ENCODE assay signal across 8 mouse cellular contexts in the genomic region with DNA sequence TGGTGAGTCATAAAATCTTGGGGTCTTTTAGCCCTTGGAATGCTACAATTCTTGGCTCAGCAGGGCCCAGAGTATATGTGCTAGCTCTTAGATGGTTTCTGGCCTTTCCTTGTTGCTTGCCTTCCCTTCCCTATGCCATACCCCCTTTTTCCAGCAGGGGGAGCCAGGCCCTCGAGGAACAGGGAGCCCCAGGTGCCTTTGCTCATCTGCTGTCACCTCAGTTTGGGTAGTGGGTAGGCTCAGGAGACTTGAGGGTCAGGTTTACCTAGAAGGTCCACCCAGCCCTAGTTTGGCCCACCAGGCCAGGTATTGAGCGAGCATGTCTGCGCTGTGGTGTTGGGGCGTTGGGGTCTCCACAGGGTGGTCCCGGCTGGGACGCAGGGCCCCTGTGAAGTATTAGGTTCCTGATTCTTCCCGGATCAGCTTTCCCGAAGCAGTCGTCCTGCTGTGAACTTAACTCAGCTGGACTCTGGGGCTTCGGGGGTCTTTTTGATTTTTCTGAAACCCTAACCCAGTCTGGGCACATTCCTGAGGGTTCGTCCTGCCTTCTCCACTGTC. TPM values are rescaled to one million over a fixed set of nuclear protein-coding genes. Genes with fewer than 3 reads are reported as not detected.
A peak's percentile ranks its signal among the peaks of the same experiment; 100 is the strongest.
DNase-seq lines count a peak whose midpoint lies in the region; ATAC-seq and TF ChIP-seq lines count a peak whose summit lies in the region.

No protein-coding gene starts in this region.

- no peak overlapping the region for H3K9ac ChIP-seq in heart, adult 2 months (ENCODE audit: low read depth, low read length)
- peak overlapping the region; percentile 25; the same call in 1 of the 2 replicates for H3K9ac ChIP-seq in limb, embryonic 13.5 days
- H3K9ac ChIP-seq in stomach, embryonic 15.5 days, result no peak overlapping the region

- TF ChIP-seq POLR2A in heart, adult 2 months (IDR thresholded peaks at IDR 0.05; ENCODE audit: insufficient read depth, low read depth, low read length), result no peak
- TF ChIP-seq POLR2A in myocyte (IDR thresholded peaks at IDR 0.05; ENCODE audit: insufficient read length, low read depth), result no peak

- no peak overlapping the region for H3ac ChIP-seq in myocyte (ENCODE audit: control insufficient read depth, insufficient read length)

- peak overlapping the region; percentile 32 for H3K27ac ChIP-seq in embryonic facial prominence, embryonic 10.5 days (replicated peaks)
- H3K27ac ChIP-seq in heart, adult 2 months, result no peak overlapping the region
- no peak overlapping the region for H3K27ac ChIP-seq in limb, embryonic 13.5 days
- H3K27ac ChIP-seq in stomach, embryonic 15.5 days, result no peak overlapping the region

- no peaks in the 10 kb centered on the region for H3K79me2 ChIP-seq in heart, adult 2 months (replicated peaks; ENCODE audit: control insufficient read depth, insufficient read depth, low read length)
- no peaks in the 10 kb centered on the region for H3K79me2 ChIP-seq in myocyte (ENCODE audit: control insufficient read depth, insufficient read depth)

- intact Hi-C loops in heart, adult 2 months (cut with DNase I), result loop anchor here (1.0 kb wide), 1 partner anchor 192 kb away; no protein-coding TSS in a partner anchor

- peak overlapping the region; percentile 50 for H3K4me2 ChIP-seq in limb, embryonic 13.5 days (replicated peaks)
- H3K4me2 ChIP-seq in myocyte (ENCODE audit: low read depth), result peak overlapping the region; percentile 95
- H3K4me2 ChIP-seq in stomach, embryonic 15.5 days, result peak overlapping the region; percentile 52

- no peaks in the 10 kb centered on the region for H3K9me3 ChIP-seq in embryonic facial prominence, embryonic 10.5 days
- H3K9me3 ChIP-seq in limb, embryonic 13.5 days, result no peaks in the 10 kb centered on the region
- no peaks in the 10 kb centered on the region for H3K9me3 ChIP-seq in stomach, embryonic 15.5 days

- H3K4me1 ChIP-seq in embryonic facial prominence, embryonic 10.5 days, result peaks cover 36% of the 10 kb centered on the region
- H3K4me1 ChIP-seq in heart, adult 2 months (ENCODE audit: control insufficient read depth, insufficient read depth, low read length), result no peaks in the 10 kb centered on the region
- peaks cover 19% of the 10 kb centered on the region for H3K4me1 ChIP-seq in limb, embryonic 13.5 days
- H3K4me1 ChIP-seq in stomach, embryonic 15.5 days, result peaks cover 15% of the 10 kb centered on the region

- H3K4me3 ChIP-seq in embryonic facial prominence, embryonic 10.5 days, result peak overlapping the region; percentile 30
- H3K4me3 ChIP-seq in heart, adult 2 months, result no peak overlapping the region
- no peak overlapping the region for H3K4me3 ChIP-seq in limb, embryonic 13.5 days
- H3K4me3 ChIP-seq in myocyte, result peak overlapping the region; percentile 22
- H3K4me3 ChIP-seq in stomach, embryonic 15.5 days (replicated peaks), result peak overlapping the region; percentile 17; the same call in 1 of the 2 replicates

- ATAC-seq in limb, embryonic 13.5 days (ENCODE audit: low FRiP score, low read depth), result no peak; the same call in 1 of the 2 replicates
- ATAC-seq in stomach, embryonic 15.5 days (ENCODE audit: insufficient read depth, low FRiP score, low read depth), result peak; percentile 27; the same call in 1 of the 2 replicates

- TF ChIP-seq CTCF in heart, adult 2 months (IDR thresholded peaks at IDR 0.05), result peak; percentile 89

- 12% methylated on average over 11 of the region's 11 CpGs for WGBS in embryonic facial prominence, embryonic 10.5 days
- WGBS in heart, adult 2 months, result 16% methylated on average over 11 of the region's 11 CpGs
- 16% methylated on average over 11 of the region's 11 CpGs for WGBS in limb, embryonic 13.5 days
- 12% methylated on average over 11 of the region's 11 CpGs for WGBS in stomach, embryonic 15.5 days

- DNase-seq in ovary, postnatal 10 days (ENCODE audit: low spot score), result peak; percentile 71
- no peak for DNase-seq in ovary, adult 18-20 months (ENCODE audit: low spot score)
- DNase-seq in embryonic facial prominence, embryonic 10.5 days (ENCODE audit: low spot score), result peak; percentile 88
- DNase-seq in heart, adult 2 months, result peak; percentile 53 to 76
- peak; percentile 78 for DNase-seq in kidney, adult 9 months

- peaks cover 22% of the 10 kb centered on the region for H3K36me3 ChIP-seq in embryonic facial prominence, embryonic 10.5 days (replicated peaks)
- no peaks in the 10 kb centered on the region for H3K36me3 ChIP-seq in heart, adult 2 months (ENCODE audit: control insufficient read depth, insufficient read depth, low read length)
- H3K36me3 ChIP-seq in limb, embryonic 13.5 days, result 0 out of 2 replicates have a peak, but pooled peaks cover 8% of the 10 kb centered on the region
- no peaks in the 10 kb centered on the region for H3K36me3 ChIP-seq in myocyte (ENCODE audit: control insufficient read depth, insufficient read depth)
- H3K36me3 ChIP-seq in stomach, embryonic 15.5 days, result no peaks in the 10 kb centered on the region

- no peaks in the 10 kb centered on the region; the same call in 1 of the 2 replicates for H3K27me3 ChIP-seq in embryonic facial prominence, embryonic 10.5 days (replicated peaks; ENCODE audit: low read depth, poor library complexity, severe bottlenecking)
- H3K27me3 ChIP-seq in heart, adult 2 months (ENCODE audit: control insufficient read depth, insufficient read depth, low read length), result no peaks in the 10 kb centered on the region
- no peaks in the 10 kb centered on the region for H3K27me3 ChIP-seq in limb, embryonic 13.5 days
- no peaks in the 10 kb centered on the region for H3K27me3 ChIP-seq in myocyte (ENCODE audit: control insufficient read depth, insufficient read depth, insufficient read length)
- no peaks in the 10 kb centered on the region for H3K27me3 ChIP-seq in stomach, embryonic 15.5 days (replicated peaks)

- TF ChIP-seq EP300 in heart, adult 2 months (IDR thresholded peaks at IDR 0.05; ENCODE audit: insufficient read depth, low read depth, low read length), result no peak

TF ChIP-seq in myocyte, 11 proteins besides CTCF, POLR2A, EP300 and RAD21:
- TF ChIP-seq MYOD1 (IDR thresholded peaks at IDR 0.05; ENCODE audit: control insufficient read depth in 1 of 3, insufficient read length in 2 of 3, low read depth in 2 of 3) (peak in 2 of 3 experiments; percentile 56 to 67), USF1 (IDR thresholded peaks at IDR 0.05; ENCODE audit: low read depth) (no peak)

RNA-seq across cellular contexts. Expression of a gene that starts 26.6 kb away (rescaled TPM):
- polyA plus RNA-seq in embryonic facial prominence, embryonic 10.5 days (2016; fragmentation: Nextera tagmentation; extraction: Ambion mirVana), result not detected in 2 replicates
- not detected for total RNA-seq in heart, adult 2 months (2021)
- polyA plus RNA-seq in heart, adult 2 months (2012; rRNA removed), result 0.08 and 0.18 TPM in 2 replicates
- 0.05 TPM in 1 of 2 replicates, not detected in the other for polyA plus RNA-seq in limb, embryonic 13.5 days (2015; fragmentation: Nextera tagmentation; extraction: Ambion mirVana)
- polyA plus RNA-seq in myocyte (2012; fragmentation: generic; extraction: Trizol), result not detected
- not detected in 2 replicates for polyA plus RNA-seq in stomach, embryonic 15.5 days (2015; fragmentation: Nextera tagmentation; extraction: Ambion mirVana)

RNA-seq across cellular contexts. Expression of a gene that starts 38.8 kb away (rescaled TPM):
- polyA plus RNA-seq in embryonic facial prominence, embryonic 10.5 days (2016; fragmentation: Nextera tagmentation; extraction: Ambion mirVana), result not detected in 2 replicates
- not detected for total RNA-seq in heart, adult 2 months (2021)
- polyA plus RNA-seq in heart, adult 2 months (2012; rRNA removed), result not detected in 2 replicates
- polyA plus RNA-seq in limb, embryonic 13.5 days (2015; fragmentation: Nextera tagmentation; extraction: Ambion mirVana), result not detected in 2 replicates
- polyA plus RNA-seq in myocyte (2012; fragmentation: generic; extraction: Trizol), result not detected
- not detected in 2 replicates for polyA plus RNA-seq in stomach, embryonic 15.5 days (2015; fragmentation: Nextera tagmentation; extraction: Ambion mirVana)

RNA-seq across cellular contexts. Expression of a gene that starts 46.5 kb away (rescaled TPM):
- 54.2 and 56.1 TPM in 2 replicates for polyA plus RNA-seq in embryonic facial prominence, embryonic 10.5 days (2016; fragmentation: Nextera tagmentation; extraction: Ambion mirVana)
- total RNA-seq in heart, adult 2 months (2021), result 10 to 100 TPM; 27.0 to 27.1 TPM
- polyA plus RNA-seq in heart, adult 2 months (2012; rRNA removed), result 18.7 and 28.1 TPM in 2 replicates
- 46.5 and 46.9 TPM in 2 replicates for polyA plus RNA-seq in limb, embryonic 13.5 days (2015; fragmentation: Nextera tagmentation; extraction: Ambion mirVana)
- 52.8 TPM for polyA plus RNA-seq in myocyte (2012; fragmentation: generic; extraction: Trizol)
- 32.1 and 35.5 TPM in 2 replicates for polyA plus RNA-seq in stomach, embryonic 15.5 days (2015; fragmentation: Nextera tagmentation; extraction: Ambion mirVana)

Comparison
In these comparisons a context has a peak if more than half of its experiments do, and no peak if none do; other contexts are left out.
1. H3K4me3 ChIP-seq: peak in embryonic facial prominence, embryonic 10.5 days (single experiment), myocyte (single experiment) and stomach, embryonic 15.5 days (single experiment); none in heart, adult 2 months (single experiment) and limb, embryonic 13.5 days (single experiment).
2. Peak in every context shown above with its lines, with median percentiles within 50 percentile points of each other: H3K4me2 ChIP-seq.